Mouse (Mus musculus): Measurements from ENCODE around the gene Rpl10l. TPM values are rescaled to one million over a fixed set of nuclear protein-coding genes. Genes with fewer than 3 reads are reported as not detected.

Gene Rpl10l
- not detected in 2 replicates for polyA plus RNA-seq (2015; fragmentation: Nextera tagmentation; extraction: Ambion mirVana)

DNA sequence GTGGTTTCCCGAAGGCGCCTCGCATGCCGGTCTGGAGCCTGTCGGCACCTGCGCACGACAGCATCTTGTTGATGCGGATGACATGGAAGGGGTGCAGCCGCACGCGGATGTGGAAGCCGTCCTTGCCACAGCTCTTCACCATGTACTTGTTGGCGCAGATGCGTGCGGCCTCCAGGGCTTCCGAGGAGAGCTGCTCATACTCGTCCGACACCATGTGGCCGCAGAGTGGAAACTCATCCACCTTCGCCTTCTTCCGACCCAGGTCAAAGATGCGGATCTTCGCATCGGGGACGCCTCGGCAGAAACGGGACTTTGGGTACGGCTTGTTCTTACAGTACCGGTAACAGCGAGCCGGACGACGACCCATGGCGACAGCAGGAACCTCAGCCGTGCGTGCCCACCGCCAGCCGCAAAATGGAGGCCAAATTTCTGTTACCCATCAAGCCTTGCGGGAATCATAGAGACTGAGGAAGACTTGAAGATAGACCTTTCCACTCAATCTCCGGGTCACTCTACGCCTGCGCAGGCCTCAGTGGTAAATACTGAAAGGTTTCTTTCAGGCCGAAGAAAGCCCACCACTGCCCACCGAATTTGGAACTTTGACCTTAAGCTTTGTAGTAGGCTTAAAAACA, at the start of gene Rpl10l:
TSS of gene Rpl10l (minus strand) at position 411 of the 632 bp plus-strand sequence.
- Histone ChIP-seq H3K4me2 (replicated peaks; ENCODE audit: low read depth, low read length) (no peak within 1 kb of the TSS), H3K4me3 (ENCODE audit: low read depth, low read length) (no peak within 1 kb of the TSS), H3K9me3 (ENCODE audit: low read length) (no peaks in the 10 kb centered on the region), H3K9ac (replicated peaks; ENCODE audit: low read depth) (no peak within 1 kb of the TSS), H3K4me1 (ENCODE audit: insufficient read depth, low read depth, low read length) (no peaks in the 10 kb centered on the region), H3K27ac (ENCODE audit: low read length) (no peak within 1 kb of the TSS), H3K36me3 (ENCODE audit: insufficient read depth, low read length) (no peaks in the 10 kb centered on the region), H3K27me3 (replicated peaks; ENCODE audit: insufficient read depth, low read length) (no peaks in the 10 kb centered on the region)
- DNase-seq (ENCODE audit: low spot score) (no peak), ATAC-seq (no peak)
- TF ChIP-seq EP300 (IDR thresholded peaks at IDR 0.05), result no peak
- 97% methylated on average over 44 of the region's 44 CpGs for WGBS

GRCm38 (mm10) chr12:66275890-66276289, 8.3 kb downstream of the Rpl10l start:
- Histone ChIP-seq H3K9me3 (ENCODE audit: low read length) (no peaks in the 10 kb centered on the region), H3K9ac (replicated peaks; ENCODE audit: low read depth) (no peak overlapping the region), H3K27me3 (replicated peaks; ENCODE audit: insufficient read depth, low read length) (no peaks in the 10 kb centered on the region), H3K36me3 (ENCODE audit: insufficient read depth, low read length) (no peaks in the 10 kb centered on the region), H3K4me3 (ENCODE audit: low read depth, low read length) (no peak overlapping the region), H3K27ac (ENCODE audit: low read length) (no peak overlapping the region), H3K4me2 (replicated peaks; ENCODE audit: low read depth, low read length) (no peak overlapping the region), H3K4me1 (ENCODE audit: insufficient read depth, low read depth, low read length) (no peaks in the 10 kb centered on the region)
- TF ChIP-seq EP300 (IDR thresholded peaks at IDR 0.05) (no peak), CTCF (IDR thresholded peaks at IDR 0.05) (no peak)
- no peak for DNase-seq (ENCODE audit: low spot score)
- no peak for ATAC-seq
- 76% methylated on average over 3 of the region's 3 CpGs for WGBS

GRCm38 (mm10) chr12:66245461-66246099, 38.6 kb downstream of the Rpl10l start:
- Histone ChIP-seq H3K36me3 (ENCODE audit: insufficient read depth, low read length) (no peaks in the 10 kb centered on the region), H3K4me2 (replicated peaks; ENCODE audit: low read depth, low read length) (no peak overlapping the region), H3K9me3 (ENCODE audit: low read length) (no peaks in the 10 kb centered on the region), H3K27ac (ENCODE audit: low read length) (no peak overlapping the region), H3K4me3 (ENCODE audit: low read depth, low read length) (no peak overlapping the region), H3K4me1 (ENCODE audit: insufficient read depth, low read depth, low read length) (no peaks in the 10 kb centered on the region), H3K9ac (replicated peaks; ENCODE audit: low read depth) (no peak overlapping the region), H3K27me3 (replicated peaks; ENCODE audit: insufficient read depth, low read length) (no peaks in the 10 kb centered on the region)
- DNase-seq (ENCODE audit: low spot score), result no peak
- TF ChIP-seq EP300 (IDR thresholded peaks at IDR 0.05) (no peak), CTCF (IDR thresholded peaks at IDR 0.05) (no peak)
- WGBS, result 79% methylated on average over 6 of the region's 6 CpGs
- no peak for ATAC-seq

GRCm38 (mm10) chr12:66234158-66234557, 50.0 kb downstream of the Rpl10l start:
- H3K4me3 ChIP-seq (ENCODE audit: low read depth, low read length), result no peak overlapping the region
- no peak overlapping the region for H3K9ac ChIP-seq (replicated peaks; ENCODE audit: low read depth)
- no peaks in the 10 kb centered on the region for H3K36me3 ChIP-seq (ENCODE audit: insufficient read depth, low read length)
- no peak for DNase-seq (ENCODE audit: low spot score)
- no peak for TF ChIP-seq EP300 (IDR thresholded peaks at IDR 0.05)
- no peak for TF ChIP-seq CTCF (IDR thresholded peaks at IDR 0.05)
- H3K27ac ChIP-seq (ENCODE audit: low read length), result no peak overlapping the region
- H3K4me2 ChIP-seq (replicated peaks; ENCODE audit: low read depth, low read length), result no peak overlapping the region
- no peaks in the 10 kb centered on the region for H3K9me3 ChIP-seq (ENCODE audit: low read length)
- no peaks in the 10 kb centered on the region for H3K27me3 ChIP-seq (replicated peaks; ENCODE audit: insufficient read depth, low read length)
- no peaks in the 10 kb centered on the region for H3K4me1 ChIP-seq (ENCODE audit: insufficient read depth, low read depth, low read length)
- WGBS, result 47% methylated on average over 3 of the region's 3 CpGs
- no peak for ATAC-seq
